Mouse (Mus musculus): ENCODE measurements around the gene Wsb2. TPM values are rescaled to one million over a fixed set of nuclear protein-coding genes. Genes with fewer than 3 reads are reported as not detected.
"Not testable (repeated sequence)": the region's sequence is repeated elsewhere in the genome, so short reads cannot be mapped to it uniquely, and the experiment has no call there.

Wsb2 gene
- polyA plus RNA-seq, 1 experiment from 2014 or later, result 86.8 TPM

DNA sequence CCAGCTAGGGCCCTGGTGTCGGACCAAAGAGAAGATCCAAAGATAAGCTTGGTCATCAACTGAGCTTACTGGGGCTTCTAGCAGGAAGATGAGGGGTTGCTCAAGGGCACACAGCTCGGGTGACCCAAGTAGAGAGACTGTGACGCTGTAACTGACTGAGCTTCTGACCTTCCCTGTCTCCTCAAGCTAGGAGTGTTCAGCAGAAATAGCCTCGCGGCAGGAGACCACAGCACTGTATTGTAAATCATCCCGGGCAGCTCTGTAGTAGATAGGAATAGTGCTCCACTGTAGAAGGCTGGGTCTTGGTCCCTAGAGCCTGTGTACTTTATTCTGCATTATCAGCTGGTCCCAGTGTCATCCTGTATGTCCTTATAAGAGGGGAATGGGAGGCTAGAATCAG lies 15.2 kb upstream of the Wsb2 start:
- DNase-seq (ENCODE audit: low spot score), result no peak
- Histone ChIP-seq H3K36me3 (peaks cover 7% of the 10 kb centered on the region; the same call in 1 of the 2 replicates), H3K27ac (no peak overlapping the region), H3K27me3 (ENCODE audit: insufficient read depth, poor library complexity, severe bottlenecking) (no peaks in the 10 kb centered on the region), H3K9me3 (peaks cover 1% of the 10 kb centered on the region; the same call in 1 of the 2 replicates), H3K4me1 (replicated peaks) (no peaks in the 10 kb centered on the region), H3K4me3 (no peak overlapping the region)
- 85% methylated on average over 6 of the region's 6 CpGs for WGBS

DNA sequence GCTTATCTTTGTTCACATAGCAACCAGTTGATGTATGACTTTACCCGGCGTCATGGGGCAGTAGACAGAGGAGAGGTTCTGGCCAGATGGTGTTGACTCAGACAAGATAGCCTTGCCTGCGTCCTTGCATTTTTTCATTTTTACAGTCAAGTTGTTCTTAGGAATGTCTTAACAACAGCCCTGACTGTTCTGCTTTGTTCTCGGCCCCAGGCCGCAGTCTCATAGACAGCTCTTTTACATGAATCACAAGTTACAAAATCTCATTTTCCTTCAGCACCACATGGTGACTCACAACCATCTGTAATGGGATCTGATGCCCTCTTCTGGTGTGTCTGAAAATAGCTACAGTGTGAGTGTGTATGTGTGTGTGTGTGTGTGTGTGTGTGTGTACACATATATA lies 12.6 kb upstream of the Wsb2 start:
- not testable (repeated sequence) for H3K27me3 ChIP-seq (ENCODE audit: insufficient read depth, poor library complexity, severe bottlenecking); H3K4me3 ChIP-seq; H3K36me3 ChIP-seq; H3K4me1 ChIP-seq (replicated peaks); H3K9me3 ChIP-seq; DNase-seq (ENCODE audit: low spot score); H3K27ac ChIP-seq
- WGBS, result 92% methylated on average over 5 of the region's 5 CpGs

GRCm38 (mm10) chr5:117345432-117345976 lies 11.6 kb upstream of the Wsb2 start:
- Histone ChIP-seq H3K36me3 (peaks cover 7% of the 10 kb centered on the region; the same call in 1 of the 2 replicates), H3K4me3 (no peak overlapping the region), H3K9me3 (peaks cover 5% of the 10 kb centered on the region; the same call in 1 of the 2 replicates), H3K27me3 (ENCODE audit: insufficient read depth, poor library complexity, severe bottlenecking) (no peaks in the 10 kb centered on the region), H3K27ac (no peak overlapping the region), H3K4me1 (replicated peaks) (peaks cover 10% of the 10 kb centered on the region; the same call in 1 of the 2 replicates)
- DNase-seq (ENCODE audit: low spot score), result no peak
- WGBS, result 78% methylated on average over 5 of the region's 5 CpGs

GRCm38 (mm10) chr5:117346281-117346680 lies 10.8 kb upstream of the Wsb2 start:
- Histone ChIP-seq H3K36me3 (peaks cover 7% of the 10 kb centered on the region; the same call in 1 of the 2 replicates), H3K27ac (no peak overlapping the region), H3K9me3 (peaks cover 5% of the 10 kb centered on the region; the same call in 1 of the 2 replicates), H3K4me1 (replicated peaks) (peaks cover 12% of the 10 kb centered on the region; the same call in 1 of the 2 replicates), H3K4me3 (no peak overlapping the region), H3K27me3 (ENCODE audit: insufficient read depth, poor library complexity, severe bottlenecking) (no peaks in the 10 kb centered on the region)
- no peak for DNase-seq (ENCODE audit: low spot score)
- WGBS, result 65% methylated on average over 3 of the region's 3 CpGs

DNA sequence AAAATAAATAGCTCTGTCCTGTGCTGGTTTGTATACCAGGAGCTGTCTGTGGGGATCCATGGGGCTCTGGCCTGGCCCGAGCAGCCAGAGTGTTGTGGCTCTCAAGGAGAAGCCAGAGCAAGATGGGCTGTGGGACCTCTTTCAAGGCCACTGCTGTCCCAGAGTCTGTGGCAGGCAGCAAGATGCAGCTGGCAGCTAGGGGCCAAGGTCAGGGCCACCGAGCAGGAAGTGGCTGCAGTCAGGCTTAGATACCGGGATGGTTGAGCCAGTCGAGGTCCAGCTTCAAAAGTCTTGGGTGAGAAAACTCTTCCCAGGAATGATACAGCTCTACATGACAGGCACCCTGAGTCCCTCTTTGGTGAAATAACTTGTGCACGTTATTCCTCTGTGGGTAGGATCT lies 10.1 kb upstream of the Wsb2 start:
- Histone ChIP-seq H3K4me1 (replicated peaks) (peaks cover 12% of the 10 kb centered on the region; the same call in 1 of the 2 replicates), H3K27ac (no peak overlapping the region), H3K4me3 (no peak overlapping the region), H3K27me3 (ENCODE audit: insufficient read depth, poor library complexity, severe bottlenecking) (no peaks in the 10 kb centered on the region), H3K36me3 (peaks cover 7% of the 10 kb centered on the region; the same call in 1 of the 2 replicates), H3K9me3 (peaks cover 5% of the 10 kb centered on the region; the same call in 1 of the 2 replicates)
- DNase-seq (ENCODE audit: low spot score), result no peak
- WGBS, result 86% methylated on average over 5 of the region's 5 CpGs

DNA sequence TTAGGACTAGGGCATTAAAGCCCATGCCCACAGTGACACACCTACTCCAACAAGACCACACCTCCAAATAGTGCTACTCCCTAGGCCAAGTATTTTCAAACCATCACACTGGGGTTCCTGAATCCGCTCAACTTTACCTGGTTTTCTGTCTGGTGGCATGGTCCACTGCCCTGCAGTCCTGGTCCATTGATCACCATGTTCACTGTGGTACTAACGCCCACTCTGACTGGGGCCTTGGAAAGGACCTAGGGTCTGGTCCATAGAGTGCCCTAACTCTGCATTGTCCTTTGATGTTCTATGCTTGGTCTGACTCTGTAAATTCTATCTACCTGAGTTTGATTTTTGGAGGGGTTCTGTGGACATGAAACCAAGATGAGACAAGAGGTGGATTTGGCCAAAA lies 9.3 kb upstream of the Wsb2 start:
- H3K27me3 ChIP-seq (ENCODE audit: insufficient read depth, poor library complexity, severe bottlenecking), result no peaks in the 10 kb centered on the region
- H3K36me3 ChIP-seq, result peaks cover 7% of the 10 kb centered on the region; the same call in 1 of the 2 replicates
- peaks cover 5% of the 10 kb centered on the region; the same call in 1 of the 2 replicates for H3K9me3 ChIP-seq
- no peak for DNase-seq (ENCODE audit: low spot score)
- peak overlapping the region; percentile 35; the same call in 1 of the 2 replicates for H3K27ac ChIP-seq
- WGBS, result 94% methylated on average over 2 of the region's 2 CpGs
- peaks cover 12% of the 10 kb centered on the region; the same call in 1 of the 2 replicates for H3K4me1 ChIP-seq (replicated peaks)
- peak overlapping the region; percentile 29 for H3K4me3 ChIP-seq

DNA sequence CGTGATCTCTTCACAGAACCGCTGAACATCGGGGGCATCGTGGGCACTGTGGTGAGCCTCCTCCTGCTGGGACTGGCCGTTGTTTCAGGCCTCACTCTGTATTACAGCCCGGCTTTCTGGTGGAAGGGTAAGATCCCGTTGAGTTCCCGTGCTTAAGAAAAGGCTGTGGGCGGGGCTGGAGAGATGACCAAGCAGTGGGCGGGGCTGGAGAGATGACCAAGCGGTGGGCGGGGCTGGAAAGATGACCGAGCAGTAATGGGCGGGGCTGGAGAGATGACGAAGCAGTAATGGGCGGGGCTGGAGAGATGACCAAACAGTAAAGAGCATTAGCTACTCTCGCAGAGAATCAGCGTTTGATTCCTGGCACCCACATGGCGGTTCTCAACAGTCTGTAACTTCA lies 8.8 kb upstream of the Wsb2 start:
- H3K36me3 ChIP-seq, result peaks cover 7% of the 10 kb centered on the region; the same call in 1 of the 2 replicates
- H3K27ac ChIP-seq, result peak overlapping the region; percentile 35; the same call in 1 of the 2 replicates
- H3K9me3 ChIP-seq, result peaks cover 5% of the 10 kb centered on the region; the same call in 1 of the 2 replicates
- WGBS, result 25% methylated on average over 19 of the region's 19 CpGs
- H3K4me3 ChIP-seq, result peak overlapping the region; percentile 29
- no peaks in the 10 kb centered on the region for H3K27me3 ChIP-seq (ENCODE audit: insufficient read depth, poor library complexity, severe bottlenecking)
- peak; percentile 84 for DNase-seq (ENCODE audit: low spot score)
- H3K4me1 ChIP-seq (replicated peaks), result peaks cover 12% of the 10 kb centered on the region; the same call in 1 of the 2 replicates

GRCm38 (mm10) chr5:117354121-117354520 lies 3.0 kb upstream of the Wsb2 start:
- no peaks in the 10 kb centered on the region for H3K36me3 ChIP-seq
- 85% methylated on average over 8 of the region's 8 CpGs for WGBS
- peaks cover 40% of the 10 kb centered on the region for H3K4me1 ChIP-seq (replicated peaks)
- H3K27ac ChIP-seq, result no peak overlapping the region
- no peak for DNase-seq (ENCODE audit: low spot score)
- H3K27me3 ChIP-seq (ENCODE audit: insufficient read depth, poor library complexity, severe bottlenecking), result peaks cover 16% of the 10 kb centered on the region
- H3K4me3 ChIP-seq, result no peak overlapping the region
- peaks cover 1% of the 10 kb centered on the region; the same call in 1 of the 2 replicates for H3K9me3 ChIP-seq

- Histone ChIP-seq H3K4me3 (peak overlapping the region; percentile 97; the same call in 1 of the 2 replicates), H3K9me3 (no peaks in the 10 kb centered on the region), H3K27me3 (ENCODE audit: insufficient read depth, poor library complexity, severe bottlenecking) (peaks cover 16% of the 10 kb centered on the region), H3K4me1 (replicated peaks) (peaks cover 53% of the 10 kb centered on the region), H3K27ac (no peak overlapping the region), H3K36me3 (no peaks in the 10 kb centered on the region)
- DNase-seq (ENCODE audit: low spot score), result no peak
- 57% methylated on average over 14 of the region's 14 CpGs for WGBS
Observed at GRCm38 (mm10) chr5:117355648-117356303, 1.3 kb upstream of the Wsb2 start.

GRCm38 (mm10) chr5:117356365-117357128 lies 557 bp upstream of the Wsb2 start:
- no peaks in the 10 kb centered on the region for H3K36me3 ChIP-seq
- DNase-seq (ENCODE audit: low spot score), result peak; percentile 56
- H3K27ac ChIP-seq, result peak overlapping the region; percentile 95
- no peaks in the 10 kb centered on the region for H3K9me3 ChIP-seq
- 2% methylated on average over 23 of the region's 24 CpGs for WGBS
- peak overlapping the region; percentile 97 for H3K4me3 ChIP-seq
- H3K27me3 ChIP-seq (ENCODE audit: insufficient read depth, poor library complexity, severe bottlenecking), result peaks cover 16% of the 10 kb centered on the region
- peaks cover 59% of the 10 kb centered on the region for H3K4me1 ChIP-seq (replicated peaks)

DNA sequence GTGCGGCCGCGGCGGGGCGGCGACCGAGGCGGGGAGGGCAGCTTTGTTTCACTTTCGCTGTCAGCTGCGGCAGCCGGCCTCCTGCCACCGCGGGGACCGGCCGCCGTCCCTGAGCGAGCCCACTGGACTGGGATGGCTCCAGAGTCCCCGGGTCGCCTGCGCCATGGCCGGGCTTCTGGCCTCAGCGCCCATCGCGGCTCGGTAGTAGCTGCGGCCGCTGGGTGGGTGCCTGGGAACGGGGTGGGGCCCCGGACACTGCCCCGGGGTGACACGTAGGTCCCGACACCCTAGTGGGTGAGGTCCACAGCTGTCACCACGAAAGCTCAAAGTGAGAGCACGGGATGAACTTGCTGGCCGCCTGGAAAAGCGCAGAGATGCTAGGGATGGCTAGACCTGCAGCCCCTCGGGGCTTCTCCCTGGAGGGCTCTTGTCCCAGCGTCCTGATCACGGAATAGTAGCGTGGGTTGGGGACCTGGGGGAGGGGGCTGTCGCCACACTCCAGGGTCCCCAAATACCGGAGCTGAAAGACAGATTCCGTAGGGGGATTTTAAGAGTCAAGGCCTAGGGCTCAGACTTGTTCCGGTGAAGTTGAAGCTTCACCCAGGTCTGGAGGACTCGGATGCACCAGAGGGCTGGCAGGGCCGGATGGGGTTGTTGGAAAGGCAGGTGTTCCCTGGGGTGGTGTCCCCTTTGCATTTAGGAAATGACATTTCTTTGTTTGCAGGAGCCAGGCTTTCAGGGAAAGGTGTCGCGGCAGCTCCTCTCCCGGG lies 559 bp downstream of the Wsb2 start:
- H3K9me3 ChIP-seq, result no peaks in the 10 kb centered on the region
- H3K4me1 ChIP-seq (replicated peaks), result peaks cover 59% of the 10 kb centered on the region
- peak overlapping the region; percentile 97 for H3K4me3 ChIP-seq
- H3K27ac ChIP-seq, result peak overlapping the region; percentile 95
- H3K27me3 ChIP-seq (ENCODE audit: insufficient read depth, poor library complexity, severe bottlenecking), result peaks cover 16% of the 10 kb centered on the region
- H3K36me3 ChIP-seq, result no peaks in the 10 kb centered on the region
- under 1% methylated on average over 49 of the region's 49 CpGs for WGBS
- peak; percentile 68 for DNase-seq (ENCODE audit: low spot score)

DNA sequence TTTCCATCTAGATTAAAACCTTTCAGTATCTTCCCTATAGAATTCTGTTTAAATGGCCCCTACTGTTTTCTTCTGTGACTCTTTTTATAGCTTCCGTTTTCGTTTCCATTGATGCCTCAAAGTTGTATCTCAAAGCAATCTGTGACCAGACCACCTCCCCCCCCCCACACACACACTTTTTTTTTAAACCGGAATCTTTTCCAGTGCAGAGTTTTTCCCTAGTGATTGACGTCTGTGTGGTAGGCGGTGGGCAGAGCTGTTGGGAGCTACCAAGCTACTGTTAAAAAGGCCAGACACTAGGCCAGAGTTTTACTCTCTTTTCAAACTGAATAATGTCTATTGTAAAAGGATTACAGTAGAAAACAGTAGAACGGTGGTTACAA lies 1.1 kb downstream of the Wsb2 start:
- H3K4me1 ChIP-seq (replicated peaks), result peaks cover 63% of the 10 kb centered on the region
- H3K36me3 ChIP-seq, result 0 out of 2 replicates have a peak, but pooled peaks cover under 1% of the 10 kb centered on the region
- H3K4me3 ChIP-seq, result peak overlapping the region; percentile 97
- peaks cover 16% of the 10 kb centered on the region for H3K27me3 ChIP-seq (ENCODE audit: insufficient read depth, poor library complexity, severe bottlenecking)
- 9% methylated on average over 6 of the region's 6 CpGs for WGBS
- H3K27ac ChIP-seq, result peak overlapping the region; percentile 95
- no peaks in the 10 kb centered on the region for H3K9me3 ChIP-seq
- no peak for DNase-seq (ENCODE audit: low spot score)

All from hindbrain, embryonic 10.5 days (tissue).